Comparison of ENCODE assay signal across 11 mouse cellular contexts in the genomic region with DNA sequence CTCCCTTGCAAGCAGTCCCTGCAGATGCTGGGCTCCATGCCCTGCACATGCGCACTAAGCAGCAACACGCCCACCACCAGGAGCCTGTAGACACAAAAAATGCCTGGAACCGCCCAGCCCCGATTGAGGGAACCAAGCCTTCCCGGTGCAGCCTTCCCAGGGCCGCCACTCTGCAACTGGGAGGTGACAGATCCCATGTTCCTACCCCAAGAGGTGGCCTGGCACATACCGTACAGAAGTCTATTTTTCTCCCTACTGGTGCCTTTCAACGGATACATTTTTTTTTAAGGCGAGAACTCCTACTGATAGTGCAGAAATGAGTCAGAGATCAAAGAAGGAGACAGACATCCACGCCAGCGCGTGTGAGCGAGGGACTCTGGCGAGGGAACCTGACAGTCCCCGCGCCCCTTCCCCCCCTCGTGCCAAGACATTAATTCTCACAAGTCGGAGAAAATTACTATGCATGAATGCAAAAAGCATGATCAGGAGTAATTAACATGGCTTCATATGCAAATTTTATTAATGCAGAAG. TPM values are rescaled to one million over a fixed set of nuclear protein-coding genes. Genes with fewer than 3 reads are reported as not detected.
DNase-seq lines count a peak whose midpoint lies in the region; ATAC-seq lines count a peak whose summit lies in the region.
"Had no signal": no experiment of that assay in that cellular context is flagged by ENCODE, and none has a peak within 500 bp of the region (broad histone marks: within the 10 kb centered on the region; RNA-seq: fewer than 3 reads in every experiment).

No protein-coding gene starts in this region.

- peaks cover 82% of the 10 kb centered on the region for H3K4me1 ChIP-seq in midbrain, embryonic 12.5 days
- peaks cover 32% of the 10 kb centered on the region for H3K4me1 ChIP-seq in midbrain, embryonic 11.5 days (ENCODE audit: control insufficient read depth, insufficient read depth, low read length)

- H3K27ac ChIP-seq in midbrain, embryonic 12.5 days (replicated peaks) = peak overlapping the region; percentile 64
- H3K27ac ChIP-seq in midbrain, embryonic 11.5 days (ENCODE audit: low read depth, low read length) = no peak overlapping the region; the same call in 1 of the 2 replicates

- H3K27me3 ChIP-seq in midbrain, embryonic 12.5 days = no peaks in the 10 kb centered on the region
- no peaks in the 10 kb centered on the region; the same call in 1 of the 2 replicates for H3K27me3 ChIP-seq in midbrain, embryonic 11.5 days (ENCODE audit: control insufficient read depth, insufficient read depth, low read length)

- intact Hi-C loops in left cerebral cortex, postnatal 10 days (cut with DNase I) = no loop called here

- WGBS in midbrain, embryonic 12.5 days = 43% methylated on average over 18 of the region's 18 CpGs
- WGBS in midbrain, embryonic 11.5 days = 51% methylated on average over 18 of the region's 18 CpGs

- H3K4me3 ChIP-seq in midbrain, embryonic 12.5 days = no peak overlapping the region
- no peak overlapping the region for H3K4me3 ChIP-seq in midbrain, embryonic 11.5 days (ENCODE audit: low read depth, low read length)

- H3K4me2 ChIP-seq in midbrain, embryonic 12.5 days (replicated peaks) = peak overlapping the region; percentile 23
- no peak overlapping the region for H3K4me2 ChIP-seq in midbrain, embryonic 11.5 days

- no peak for ATAC-seq in midbrain, embryonic 12.5 days (ENCODE audit: low FRiP score, low read depth)
- ATAC-seq in midbrain, embryonic 11.5 days (ENCODE audit: low FRiP score) = no peak

- H3K9ac ChIP-seq in midbrain, embryonic 12.5 days (replicated peaks) = no peak overlapping the region
- no peak overlapping the region for H3K9ac ChIP-seq in midbrain, embryonic 11.5 days (ENCODE audit: low read length)

- no peaks in the 10 kb centered on the region for H3K9me3 ChIP-seq in midbrain, embryonic 12.5 days
- H3K9me3 ChIP-seq in midbrain, embryonic 11.5 days (ENCODE audit: control insufficient read depth, low read length) = no peaks in the 10 kb centered on the region

- DNase-seq in midbrain, embryonic 11.5 days (ENCODE audit: low spot score, missing footprints) = no peak
- peak; percentile 70 to 82 for DNase-seq in frontal cortex, adult 2 months (ENCODE audit: extremely low spot score in 1 of 2, low spot score in 1 of 2)
- DNase-seq in left cerebral cortex, postnatal 10 days (ENCODE audit: extremely low spot score in 1 of 2, low spot score in 2 of 2) = peak; percentile 56 to 61
- DNase-seq in right cerebral cortex, postnatal 10 days (ENCODE audit: low spot score in 2 of 2) = peak; percentile 82 to 84
- DNase-seq in T-cell, adult 2 months (ENCODE audit: low spot score) = no peak
- DNase-seq in adrenal gland, postnatal 36 days = no peak
- no peak for DNase-seq in urinary bladder, postnatal 25 days (ENCODE audit: low spot score)
- DNase-seq: heart, postnatal 4 days; lung, postnatal 36 days had no signal

- H3K36me3 ChIP-seq in midbrain, embryonic 12.5 days = no peaks in the 10 kb centered on the region
- no peaks in the 10 kb centered on the region for H3K36me3 ChIP-seq in midbrain, embryonic 11.5 days (ENCODE audit: control insufficient read depth, insufficient read depth, low read length)
- H3K36me3 ChIP-seq: G1E had no signal

RNA-seq across cellular contexts. Expression of a gene that starts 33.5 kb away (rescaled TPM):
- polyA plus RNA-seq in midbrain, embryonic 12.5 days (2016; fragmentation: Nextera tagmentation; extraction: Ambion mirVana) = 16.1 and 19.5 TPM in 2 replicates
- 4.5 and 6.3 TPM in 2 replicates for polyA plus RNA-seq in midbrain, embryonic 11.5 days (2014; fragmentation: Nextera tagmentation; extraction: Ambion mirVana)
- 38.0 and 43.9 TPM in 2 replicates for polyA plus RNA-seq in frontal cortex, adult 2 months (2012; rRNA removed)
- total RNA-seq in left cerebral cortex, postnatal 10 days (2021) = 10 to 100 TPM; 66.1 to 75.1 TPM
- under 1 TPM; 0.07 to 0.50 TPM for total RNA-seq in adrenal gland, postnatal 36 days (2021)
- polyA plus RNA-seq: G1E had no signal

Comparison
In these comparisons a context has a peak if more than half of its experiments do, and no peak if none do; other contexts are left out.
1. DNase-seq: peak in frontal cortex, adult 2 months (2 of 2), left cerebral cortex, postnatal 10 days (2 of 2) and right cerebral cortex, postnatal 10 days (2 of 2); none in midbrain, embryonic 11.5 days (single experiment), T-cell, adult 2 months (single experiment), adrenal gland, postnatal 36 days (0 of 2) and urinary bladder, postnatal 25 days (single experiment).